Mouse (Mus musculus) lung, postnatal 0 days (tissue): Measurements from ENCODE around the gene Zfp36.

Experiments
- CTCF ChIP-seq: IDR thresholded peaks from 2 replicates; pipeline ENCODE4 v1.5.1; 2016; ENCODE audit warnings: antibody characterized with exemption, mild to moderate bottlenecking
- EP300 ChIP-seq: IDR thresholded peaks from 2 replicates; pipeline ENCODE4 v1.6.1; 2016; ENCODE audit warnings: antibody characterized with exemption, mild to moderate bottlenecking, control low read depth

DNA sequence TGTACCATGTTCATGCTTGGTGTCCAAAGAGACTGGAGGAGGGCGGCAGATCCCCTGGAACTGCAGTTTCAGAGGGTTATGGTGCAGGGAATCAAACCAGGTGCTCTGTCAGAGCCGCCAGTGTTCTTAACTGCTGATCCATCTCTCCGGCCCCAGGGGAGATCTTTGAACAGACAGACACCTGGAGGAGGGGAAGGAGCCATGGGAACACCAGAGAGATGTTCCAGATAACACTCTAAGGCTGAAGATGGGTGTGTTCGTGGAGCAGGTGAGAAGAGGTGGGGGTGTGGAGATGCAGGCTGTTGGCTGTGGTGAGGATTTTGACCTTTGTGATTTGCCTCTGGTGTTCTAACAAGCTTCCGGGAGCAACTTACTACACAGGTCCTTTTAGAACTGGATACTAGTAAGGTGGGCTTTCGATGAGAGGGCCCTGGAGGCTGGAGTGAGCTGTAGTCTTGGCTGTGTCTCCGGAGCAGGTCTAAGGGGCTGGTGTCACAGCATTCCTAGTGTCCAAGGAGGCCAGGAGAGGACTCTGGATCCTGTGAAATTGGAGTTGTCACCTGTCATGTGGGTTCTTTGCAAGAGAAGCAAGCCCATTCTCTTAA is 6.1 kb downstream of the Zfp36 start:
- TF ChIP-seq CTCF (no peak), EP300 (no peak)
